Mouse (Mus musculus): ENCODE data around the gene Spz1.

DNA sequence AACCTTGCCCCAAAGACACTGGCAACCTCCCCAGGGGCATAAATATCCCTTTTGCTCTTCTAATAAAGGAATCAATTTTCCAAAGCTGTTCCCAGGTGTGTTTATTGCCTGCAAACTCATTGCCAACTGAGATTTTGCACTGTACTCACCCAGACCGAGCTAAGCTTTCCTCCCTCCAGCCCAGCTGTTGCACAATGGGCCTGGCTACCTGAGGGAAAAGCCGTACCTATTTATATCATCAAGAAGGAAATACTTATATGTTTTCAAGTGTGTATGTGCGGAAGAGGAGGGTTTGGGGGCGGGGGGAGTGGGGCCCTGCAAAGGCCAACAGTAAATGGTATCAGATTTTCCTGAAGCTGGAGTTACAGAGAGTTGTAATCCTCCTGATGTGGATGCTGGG, 28.9 kb downstream of the Spz1 start:
- no peak for TF ChIP-seq EP300 (IDR thresholded peaks at IDR 0.05; ENCODE audit: low read depth)
- no peak for TF ChIP-seq CTCF (IDR thresholded peaks at IDR 0.05; ENCODE audit: low read depth)

Measured in liver, embryonic 14.5 days (tissue).